Mouse (Mus musculus) testis, adult 2 months (tissue): Measurements from ENCODE around the gene Gria2.

ENCODE experiments used
- CTCF ChIP-seq: fragments of 200-500 bp; IDR thresholded peaks from 2 replicates; pipeline ENCODE4 v1.5.1; 2012; ENCODE audit warnings: low read depth, mild to moderate bottlenecking, inconsistent platforms, low read length, moderate library complexity; ENCODE audit not compliant: control insufficient read depth, insufficient read depth, insufficient replicate concordance
- POLR2A ChIP-seq: fragments of 200-500 bp; IDR thresholded peaks from 2 replicates; pipeline ENCODE4 v1.6.1; 2012; ENCODE audit warnings: low read depth, mild to moderate bottlenecking, inconsistent platforms, low read length, moderate library complexity; ENCODE audit not compliant: control insufficient read depth

GRCm38 (mm10) chr3:80805327-80805726 is 2.7 kb upstream of the Gria2 start:
- no peak for TF ChIP-seq CTCF
- no peak for TF ChIP-seq POLR2A
